Mouse (Mus musculus) hematopoietic stem cell, adult 5-6 weeks (primary cell): ENCODE data around the gene Tsc1. TPM values are rescaled to one million over a fixed set of nuclear protein-coding genes. Genes with fewer than 3 reads are reported as not detected.

Experiments
- total RNA-seq: library from RNA; stranded (forward); fragments of 172-1452, 232-1000 nt; gene quantifications from 2 replicates; pipeline ENCODE4 v1.2.3, GENCODE M21; 2017

The Tsc1 gene
- total RNA-seq, 1 experiment from 2014 or later, result 22.8 TPM

Other genes starting within 250 kb of the Tsc1 start
- 8.6 and 11.7 TPM in 2 replicates for gene Ppp1r26, start 194.4 kb upstream of the Tsc1 start, total RNA-seq
- not detected in 2 replicates for gene 1700007K13Rik, start 174.9 kb upstream of the Tsc1 start, total RNA-seq
- 26.6 and 31.9 TPM in 2 replicates for gene Mrps2, start 173.2 kb upstream of the Tsc1 start, total RNA-seq
- not detected in 2 replicates for gene Gbgt1, start 144.3 kb upstream of the Tsc1 start, total RNA-seq
- not detected in 2 replicates for gene Gm10134, start 135.1 kb upstream of the Tsc1 start, total RNA-seq
- 12.0 and 20.9 TPM in 2 replicates for gene Ralgds, start 128.1 kb upstream of the Tsc1 start, total RNA-seq
- gene Cel, start 77.8 kb upstream of the Tsc1 start, total RNA-seq, result not detected in 2 replicates
- 15.8 and 31.2 TPM in 2 replicates for gene Gtf3c5, start 57.5 kb upstream of the Tsc1 start, total RNA-seq
- gene Gfi1b, start 19.2 kb upstream of the Tsc1 start, total RNA-seq, result 16.4 and 23.5 TPM in 2 replicates
- 1.4 and 3.1 TPM in 2 replicates for gene Spaca9, start 58.5 kb downstream of the Tsc1 start, total RNA-seq
- 0.15 and 0.38 TPM in 2 replicates for gene Ak8, start 58.9 kb downstream of the Tsc1 start, total RNA-seq
- 22.9 and 28.8 TPM in 2 replicates for gene Gtf3c4, start 199.1 kb downstream of the Tsc1 start, total RNA-seq
- 24.1 and 25.1 TPM in 2 replicates for gene Ddx31, start 199.2 kb downstream of the Tsc1 start, total RNA-seq